Mouse (Mus musculus): ENCODE results near the gene Hells. TPM values are rescaled to one million over a fixed set of nuclear protein-coding genes. Genes with fewer than 3 reads are reported as not detected.

Gene Hells
- polyA plus RNA-seq (2012; rRNA removed; ENCODE audit: low replicate concordance): 0.36 and 0.39 TPM in 2 replicates

DNA sequence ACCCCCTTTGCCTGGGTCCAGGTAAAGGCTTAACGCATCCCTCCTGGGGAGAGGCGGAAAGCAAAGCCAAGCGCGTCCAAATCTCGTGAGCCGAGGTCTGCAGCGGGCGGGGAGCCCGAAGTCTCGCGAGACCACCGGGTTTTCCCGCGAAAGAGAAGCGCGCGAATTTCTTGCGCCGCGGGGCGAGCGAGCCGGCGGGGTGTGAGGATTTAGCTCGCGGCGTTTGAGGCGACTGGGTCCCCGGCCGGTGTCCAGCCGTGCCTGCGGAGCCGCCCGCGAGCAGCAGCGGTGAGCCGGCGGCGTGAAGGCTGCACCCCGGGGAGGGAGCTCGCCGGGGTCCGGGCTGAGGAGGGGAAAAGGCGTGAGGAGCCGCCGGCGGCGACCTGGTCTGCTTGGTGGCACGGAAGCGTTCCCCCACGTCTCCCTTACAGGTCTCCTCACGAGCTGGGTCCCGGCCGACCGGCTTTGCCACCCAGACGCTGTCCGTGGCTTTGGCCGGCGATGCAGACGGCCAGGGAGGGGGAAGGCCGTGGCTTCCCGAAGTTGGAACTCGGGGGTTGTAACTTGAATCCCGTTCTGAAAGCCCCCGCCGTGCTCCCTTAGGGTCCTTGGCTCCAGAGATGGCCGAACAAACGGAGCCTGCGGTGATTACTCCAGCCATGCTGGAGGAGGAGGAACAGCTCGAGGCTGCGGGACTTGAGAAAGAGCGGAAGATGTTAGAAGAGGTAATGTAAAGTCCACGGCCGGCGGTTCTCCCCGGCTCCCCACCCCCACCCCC lies at the start of gene Hells:
TSS of gene Hells (plus strand) at position 128 of the 778 bp plus-strand sequence.

DNA sequence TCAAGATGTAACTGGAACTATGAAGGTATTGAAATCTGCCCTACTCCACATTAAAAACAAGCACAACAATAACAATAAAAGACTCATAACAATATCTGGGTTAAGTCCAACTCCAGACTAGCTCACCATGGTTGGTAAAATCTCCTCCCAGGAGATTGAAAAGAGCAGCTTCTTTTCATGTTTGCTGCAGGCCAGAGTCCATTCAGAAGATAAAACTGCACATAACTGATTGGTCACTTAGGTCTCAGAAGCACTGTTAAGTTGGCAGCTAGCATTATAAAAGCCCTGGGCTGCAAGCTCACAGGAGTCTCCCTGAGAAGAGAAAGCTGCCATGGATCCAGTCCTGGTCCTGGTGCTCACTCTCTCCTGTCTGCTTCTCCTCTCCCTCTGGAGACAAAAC lies 76.0 kb downstream of the Hells start, which contains the start of gene Cyp2c55:
TSS of gene Cyp2c55 (plus strand) at position 305 of the 400 bp plus-strand sequence.

Other genes starting within 250 kb of the Hells start
- gene Noc3l, start 111.7 kb upstream of the Hells start, polyA plus RNA-seq (2012; rRNA removed; ENCODE audit: low replicate concordance): 0.65 and 1.2 TPM in 2 replicates
- gene Tbc1d12, start 94.3 kb upstream of the Hells start, polyA plus RNA-seq (2012; rRNA removed; ENCODE audit: low replicate concordance): 1.4 and 2.1 TPM in 2 replicates
- gene Cyp2c55, start 76.1 kb downstream of the Hells start, polyA plus RNA-seq (2012; rRNA removed; ENCODE audit: low replicate concordance): 35.8 and 47.6 TPM in 2 replicates
- gene Cyp2c65, start 130.1 kb downstream of the Hells start, polyA plus RNA-seq (2012; rRNA removed; ENCODE audit: low replicate concordance): 105 and 142 TPM in 2 replicates
- gene Cyp2c66, start 183.0 kb downstream of the Hells start, polyA plus RNA-seq (2012; rRNA removed; ENCODE audit: low replicate concordance): 48.3 and 113 TPM in 2 replicates